Mouse (Mus musculus): ENCODE data around the gene Rhobtb3. TPM values are rescaled to one million over a fixed set of nuclear protein-coding genes. Genes with fewer than 3 reads are reported as not detected.

Gene Rhobtb3
- polyA plus RNA-seq, 1 experiment, result 0.61 TPM

GRCm38 (mm10) chr13:75942731-75943130 lies 994 bp downstream of the Rhobtb3 start:
- peaks cover 6% of the 10 kb centered on the region; the same call in 1 of the 2 replicates for H3K27me3 ChIP-seq (ENCODE audit: control insufficient read depth, insufficient read depth, low read length)
- no peaks in the 10 kb centered on the region for H3K36me3 ChIP-seq (ENCODE audit: control insufficient read depth, insufficient read depth, low read length)
- TF ChIP-seq POLR2A (IDR thresholded peaks at IDR 0.05; ENCODE audit: control insufficient read depth, extremely low read depth, insufficient read depth, low read length, poor library complexity), result no peak
- no peak for TF ChIP-seq CTCF (IDR thresholded peaks at IDR 0.05; ENCODE audit: borderline replicate concordance, control insufficient read depth, extremely low read depth, insufficient read depth, low read length, poor library complexity)
- no peak for DNase-seq
- H3K27ac ChIP-seq (ENCODE audit: control insufficient read depth, insufficient read depth, low read length), result no peak overlapping the region
- H3K4me3 ChIP-seq (ENCODE audit: control insufficient read depth, insufficient read depth, low read length), result peak overlapping the region; percentile 44
- H3K4me1 ChIP-seq (replicated peaks; ENCODE audit: control insufficient read depth, insufficient read depth, low read length), result no peaks in the 10 kb centered on the region; the same call in 1 of the 2 replicates
- 30% methylated on average over 6 of the region's 6 CpGs for WGBS

- no peak for TF ChIP-seq CTCF (IDR thresholded peaks at IDR 0.05; ENCODE audit: borderline replicate concordance, control insufficient read depth, extremely low read depth, insufficient read depth, low read length, poor library complexity)
- no peak for TF ChIP-seq POLR2A (IDR thresholded peaks at IDR 0.05; ENCODE audit: control insufficient read depth, extremely low read depth, insufficient read depth, low read length, poor library complexity)
- Histone ChIP-seq H3K36me3 (ENCODE audit: control insufficient read depth, insufficient read depth, low read length) (no peaks in the 10 kb centered on the region), H3K4me3 (ENCODE audit: control insufficient read depth, insufficient read depth, low read length) (no peak overlapping the region), H3K27ac (ENCODE audit: control insufficient read depth, insufficient read depth, low read length) (no peak overlapping the region), H3K4me1 (replicated peaks; ENCODE audit: control insufficient read depth, insufficient read depth, low read length) (no peaks in the 10 kb centered on the region; the same call in 1 of the 2 replicates), H3K27me3 (ENCODE audit: control insufficient read depth, insufficient read depth, low read length) (peaks cover 6% of the 10 kb centered on the region; the same call in 1 of the 2 replicates)
- WGBS, result 96% methylated on average over 5 of the region's 5 CpGs
- no peak for DNase-seq
Observed at GRCm38 (mm10) chr13:75941518-75942295, 2.0 kb downstream of the Rhobtb3 start.

- Histone ChIP-seq H3K4me3 (ENCODE audit: control insufficient read depth, insufficient read depth, low read length) (no peak overlapping the region), H3K27me3 (ENCODE audit: control insufficient read depth, insufficient read depth, low read length) (peaks cover 6% of the 10 kb centered on the region; the same call in 1 of the 2 replicates), H3K27ac (ENCODE audit: control insufficient read depth, insufficient read depth, low read length) (no peak overlapping the region), H3K36me3 (ENCODE audit: control insufficient read depth, insufficient read depth, low read length) (no peaks in the 10 kb centered on the region), H3K4me1 (replicated peaks; ENCODE audit: control insufficient read depth, insufficient read depth, low read length) (no peaks in the 10 kb centered on the region; the same call in 1 of the 2 replicates)
- TF ChIP-seq CTCF (IDR thresholded peaks at IDR 0.05; ENCODE audit: borderline replicate concordance, control insufficient read depth, extremely low read depth, insufficient read depth, low read length, poor library complexity) (no peak), POLR2A (IDR thresholded peaks at IDR 0.05; ENCODE audit: control insufficient read depth, extremely low read depth, insufficient read depth, low read length, poor library complexity) (no peak)
- WGBS, result 86% methylated on average over 2 of the region's 2 CpGs
- DNase-seq, result no peak
Observed at GRCm38 (mm10) chr13:75940791-75941517, 2.8 kb downstream of the Rhobtb3 start.

GRCm38 (mm10) chr13:75938866-75939265 lies 4.9 kb downstream of the Rhobtb3 start:
- no peak overlapping the region for H3K4me3 ChIP-seq (ENCODE audit: control insufficient read depth, insufficient read depth, low read length)
- H3K4me1 ChIP-seq (replicated peaks; ENCODE audit: control insufficient read depth, insufficient read depth, low read length), result no peaks in the 10 kb centered on the region; the same call in 1 of the 2 replicates
- TF ChIP-seq POLR2A (IDR thresholded peaks at IDR 0.05; ENCODE audit: control insufficient read depth, extremely low read depth, insufficient read depth, low read length, poor library complexity) (no peak), CTCF (IDR thresholded peaks at IDR 0.05; ENCODE audit: borderline replicate concordance, control insufficient read depth, extremely low read depth, insufficient read depth, low read length, poor library complexity) (no peak)
- H3K36me3 ChIP-seq (ENCODE audit: control insufficient read depth, insufficient read depth, low read length), result no peaks in the 10 kb centered on the region
- DNase-seq, result no peak
- WGBS, result 95% methylated on average over 5 of the region's 5 CpGs
- H3K27me3 ChIP-seq (ENCODE audit: control insufficient read depth, insufficient read depth, low read length), result peaks cover 6% of the 10 kb centered on the region; the same call in 1 of the 2 replicates
- H3K27ac ChIP-seq (ENCODE audit: control insufficient read depth, insufficient read depth, low read length), result no peak overlapping the region

GRCm38 (mm10) chr13:75933287-75933686 lies 10.4 kb downstream of the Rhobtb3 start:
- peaks cover 2% of the 10 kb centered on the region; the same call in 1 of the 2 replicates for H3K4me1 ChIP-seq (replicated peaks; ENCODE audit: control insufficient read depth, insufficient read depth, low read length)
- TF ChIP-seq CTCF (IDR thresholded peaks at IDR 0.05; ENCODE audit: borderline replicate concordance, control insufficient read depth, extremely low read depth, insufficient read depth, low read length, poor library complexity) (no peak), POLR2A (IDR thresholded peaks at IDR 0.05; ENCODE audit: control insufficient read depth, extremely low read depth, insufficient read depth, low read length, poor library complexity) (no peak)
- no peak overlapping the region for H3K27ac ChIP-seq (ENCODE audit: control insufficient read depth, insufficient read depth, low read length)
- no peaks in the 10 kb centered on the region for H3K27me3 ChIP-seq (ENCODE audit: control insufficient read depth, insufficient read depth, low read length)
- no peaks in the 10 kb centered on the region for H3K36me3 ChIP-seq (ENCODE audit: control insufficient read depth, insufficient read depth, low read length)
- DNase-seq, result no peak
- no peak overlapping the region for H3K4me3 ChIP-seq (ENCODE audit: control insufficient read depth, insufficient read depth, low read length)
- 100% methylated on average over 1 of the region's 1 CpGs for WGBS

GRCm38 (mm10) chr13:75931073-75931472 lies 12.7 kb downstream of the Rhobtb3 start:
- Histone ChIP-seq H3K27ac (ENCODE audit: control insufficient read depth, insufficient read depth, low read length) (no peak overlapping the region), H3K4me1 (replicated peaks; ENCODE audit: control insufficient read depth, insufficient read depth, low read length) (peaks cover 2% of the 10 kb centered on the region; the same call in 1 of the 2 replicates), H3K4me3 (ENCODE audit: control insufficient read depth, insufficient read depth, low read length) (no peak overlapping the region), H3K27me3 (ENCODE audit: control insufficient read depth, insufficient read depth, low read length) (no peaks in the 10 kb centered on the region), H3K36me3 (ENCODE audit: control insufficient read depth, insufficient read depth, low read length) (no peaks in the 10 kb centered on the region)
- WGBS, result 2% methylated on average over 5 of the region's 5 CpGs
- no peak for DNase-seq
- no peak for TF ChIP-seq POLR2A (IDR thresholded peaks at IDR 0.05; ENCODE audit: control insufficient read depth, extremely low read depth, insufficient read depth, low read length, poor library complexity)
- no peak for TF ChIP-seq CTCF (IDR thresholded peaks at IDR 0.05; ENCODE audit: borderline replicate concordance, control insufficient read depth, extremely low read depth, insufficient read depth, low read length, poor library complexity)

All from thymus, adult 2 months (tissue).